18 mouse cellular contexts compared by ENCODE assay signal in the genomic region with DNA sequence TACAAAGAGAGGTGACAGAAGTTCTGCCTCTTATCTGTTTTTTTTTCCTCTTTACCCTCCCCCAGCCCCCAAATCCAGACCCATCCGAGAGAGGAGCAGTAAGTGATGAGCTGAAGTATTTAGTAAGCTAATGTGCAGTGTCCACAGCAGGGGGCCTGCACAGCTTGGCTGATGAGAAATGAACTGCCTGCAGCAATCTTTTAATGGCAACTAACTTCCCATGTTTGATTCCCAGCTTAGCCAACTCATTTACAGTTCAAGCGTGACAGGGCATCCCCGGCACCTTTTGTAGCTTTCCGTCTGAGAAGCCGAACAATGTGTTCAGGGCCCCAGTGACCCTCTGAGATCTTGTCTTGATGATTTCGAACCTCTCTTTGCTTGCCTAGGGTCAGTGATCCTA.
DNase-seq lines count a peak whose midpoint lies in the region; ATAC-seq and TF ChIP-seq lines count a peak whose summit lies in the region.
"Had no signal": no experiment of that assay in that cellular context is flagged by ENCODE, and none has a peak within 500 bp of the region (broad histone marks: within the 10 kb centered on the region; RNA-seq: fewer than 3 reads in every experiment).

No protein-coding gene starts in this region.

- H3K4me1 ChIP-seq in hindbrain, embryonic 11.5 days (replicated peaks; ENCODE audit: control insufficient read depth, insufficient read depth, low read length) = no peaks in the 10 kb centered on the region
- H3K4me1 ChIP-seq in hindbrain, embryonic 12.5 days = peaks cover 20% of the 10 kb centered on the region
- H3K4me1 ChIP-seq in embryonic facial prominence, embryonic 10.5 days = peaks cover 10% of the 10 kb centered on the region
- H3K4me1 ChIP-seq in midbrain, postnatal 0 days (ENCODE audit: insufficient read depth, low read length) = peaks cover 4% of the 10 kb centered on the region; the same call in 1 of the 2 replicates
- H3K4me1 ChIP-seq: megakaryocyte, embryonic 14.5 days had no signal

- no peak overlapping the region for H3K9ac ChIP-seq in hindbrain, embryonic 11.5 days (ENCODE audit: low read depth, low read length)
- no peak overlapping the region for H3K9ac ChIP-seq in hindbrain, embryonic 12.5 days
- no peak overlapping the region for H3K9ac ChIP-seq in midbrain, postnatal 0 days (replicated peaks; ENCODE audit: low read length, poor library complexity, severe bottlenecking)
- H3K9ac ChIP-seq: embryonic facial prominence, embryonic 15.5 days; heart, embryonic 13.5 days; neural tube, embryonic 12.5 days had no signal

- no peaks in the 10 kb centered on the region for H3K27me3 ChIP-seq in hindbrain, embryonic 11.5 days (ENCODE audit: control insufficient read depth, insufficient read depth, low read length)
- H3K27me3 ChIP-seq in hindbrain, embryonic 12.5 days = no peaks in the 10 kb centered on the region
- no peaks in the 10 kb centered on the region for H3K27me3 ChIP-seq in embryonic facial prominence, embryonic 10.5 days (replicated peaks; ENCODE audit: low read depth, poor library complexity, severe bottlenecking)
- H3K27me3 ChIP-seq in midbrain, postnatal 0 days (ENCODE audit: insufficient read depth, low read length) = no peaks in the 10 kb centered on the region
- H3K27me3 ChIP-seq: embryonic facial prominence, embryonic 15.5 days; heart, embryonic 13.5 days; megakaryocyte, embryonic 14.5 days; neural tube, embryonic 12.5 days had no signal

- no peaks in the 10 kb centered on the region for H3K9me3 ChIP-seq in hindbrain, embryonic 11.5 days (ENCODE audit: control insufficient read depth, low read length)
- no peaks in the 10 kb centered on the region for H3K9me3 ChIP-seq in hindbrain, embryonic 12.5 days (replicated peaks)
- H3K9me3 ChIP-seq in embryonic facial prominence, embryonic 10.5 days = no peaks in the 10 kb centered on the region
- H3K9me3 ChIP-seq in midbrain, postnatal 0 days (ENCODE audit: low read length) = no peaks in the 10 kb centered on the region
- H3K9me3 ChIP-seq: embryonic facial prominence, embryonic 15.5 days; G1E; heart, embryonic 13.5 days; megakaryocyte, embryonic 14.5 days; neural tube, embryonic 12.5 days had no signal

- no peak for TF ChIP-seq CTCF in brain, embryonic 14.5 days (IDR thresholded peaks at IDR 0.05; ENCODE audit: borderline replicate concordance, extremely low read depth, insufficient read depth, insufficient read length)
- 0 out of 2 replicates have a peak, but pooled peaks have one; percentile 6 for TF ChIP-seq CTCF in midbrain, postnatal 0 days (IDR thresholded peaks at IDR 0.05)
- no peak for TF ChIP-seq CTCF in gastrocnemius, adult 2 months (IDR thresholded peaks at IDR 0.05)
- no peak for TF ChIP-seq CTCF in left cerebral cortex, adult 2 months (IDR thresholded peaks at IDR 0.05)

- H3K4me2 ChIP-seq in hindbrain, embryonic 11.5 days (replicated peaks; ENCODE audit: low read depth, low read length) = no peak overlapping the region
- H3K4me2 ChIP-seq in hindbrain, embryonic 12.5 days (replicated peaks) = no peak overlapping the region
- no peak overlapping the region for H3K4me2 ChIP-seq in midbrain, postnatal 0 days (ENCODE audit: low read depth, low read length, poor library complexity, severe bottlenecking)
- H3K4me2 ChIP-seq: embryonic facial prominence, embryonic 15.5 days; heart, embryonic 13.5 days; liver, embryonic 11.5 days; neural tube, embryonic 12.5 days had no signal

- H3K36me3 ChIP-seq in hindbrain, embryonic 11.5 days (ENCODE audit: control insufficient read depth, insufficient read depth, low read length) = no peaks in the 10 kb centered on the region
- H3K36me3 ChIP-seq in hindbrain, embryonic 12.5 days = no peaks in the 10 kb centered on the region
- no peaks in the 10 kb centered on the region for H3K36me3 ChIP-seq in embryonic facial prominence, embryonic 10.5 days (replicated peaks)
- H3K36me3 ChIP-seq in midbrain, postnatal 0 days (ENCODE audit: insufficient read depth, low read length) = no peaks in the 10 kb centered on the region
- H3K36me3 ChIP-seq: embryonic facial prominence, embryonic 15.5 days; G1E; heart, embryonic 13.5 days; neural tube, embryonic 12.5 days had no signal

- WGBS in hindbrain, embryonic 11.5 days = 17% methylated on average over 6 of the region's 6 CpGs
- 16% methylated on average over 6 of the region's 6 CpGs for WGBS in hindbrain, embryonic 12.5 days
- 16% methylated on average over 6 of the region's 6 CpGs for WGBS in embryonic facial prominence, embryonic 10.5 days
- 16% methylated on average over 6 of the region's 6 CpGs for WGBS in midbrain, postnatal 0 days

- DNase-seq in hindbrain, embryonic 11.5 days (ENCODE audit: low spot score) = peak; percentile 51
- DNase-seq in brain, embryonic 14.5 days (ENCODE audit: low read depth) = peak; percentile 82
- DNase-seq in embryonic facial prominence, embryonic 10.5 days (ENCODE audit: low spot score) = peak; percentile 24
- peak; percentile 49 for DNase-seq in midbrain, postnatal 0 days (ENCODE audit: low spot score)
- DNase-seq in gastrocnemius, adult 2 months = no peak
- DNase-seq in left cerebral cortex, adult 2 months (ENCODE audit: extremely low spot score in 1 of 2, low spot score in 2 of 2) = no peak
- DNase-seq: adrenal gland, postnatal 10 days; gastrocnemius, postnatal 36 days; kidney, adult 18-20 months; kidney, postnatal 14 days; layer of hippocampus, adult 9-11 months had no signal

- H3K27ac ChIP-seq in hindbrain, embryonic 11.5 days (ENCODE audit: low read depth, low read length) = no peak overlapping the region
- no peak overlapping the region for H3K27ac ChIP-seq in hindbrain, embryonic 12.5 days
- H3K27ac ChIP-seq in embryonic facial prominence, embryonic 10.5 days (replicated peaks) = no peak overlapping the region
- no peak overlapping the region for H3K27ac ChIP-seq in midbrain, postnatal 0 days (ENCODE audit: low read depth, low read length)
- H3K27ac ChIP-seq in gastrocnemius, adult 2 months = no peak overlapping the region
- H3K27ac ChIP-seq in left cerebral cortex, adult 2 months = no peak overlapping the region
- H3K27ac ChIP-seq: embryonic facial prominence, embryonic 15.5 days; heart, embryonic 13.5 days; neural tube, embryonic 12.5 days had no signal

- ATAC-seq in hindbrain, embryonic 11.5 days (ENCODE audit: low FRiP score) = peak; percentile 59; the same call in 1 of the 2 replicates
- ATAC-seq in hindbrain, embryonic 12.5 days (ENCODE audit: low FRiP score) = no peak
- ATAC-seq in midbrain, postnatal 0 days (ENCODE audit: low FRiP score) = no peak

- intact Hi-C loops in gastrocnemius, adult 2 months (cut with DNase I) = no loop called here
- intact Hi-C loops in left cerebral cortex, adult 2 months (cut with DNase I) = no loop called here

- H3K4me3 ChIP-seq in hindbrain, embryonic 11.5 days (ENCODE audit: low read depth, low read length) = no peak overlapping the region
- no peak overlapping the region for H3K4me3 ChIP-seq in hindbrain, embryonic 12.5 days
- no peak overlapping the region for H3K4me3 ChIP-seq in embryonic facial prominence, embryonic 10.5 days
- no peak overlapping the region for H3K4me3 ChIP-seq in midbrain, postnatal 0 days (ENCODE audit: low read depth, low read length)
- no peak overlapping the region for H3K4me3 ChIP-seq in gastrocnemius, adult 2 months
- H3K4me3 ChIP-seq in left cerebral cortex, adult 2 months = no peak overlapping the region
- H3K4me3 ChIP-seq: embryonic facial prominence, embryonic 15.5 days; heart, embryonic 13.5 days; megakaryocyte, embryonic 14.5 days; neural tube, embryonic 12.5 days had no signal

- no peak for TF ChIP-seq POLR2A in brain, embryonic 14.5 days (IDR thresholded peaks at IDR 0.05; ENCODE audit: borderline replicate concordance, extremely low read depth, insufficient read depth, insufficient read length, poor library complexity, severe bottlenecking)

Comparison
In these comparisons a context has a peak if more than half of its experiments do, and no peak if none do; other contexts are left out.
1. DNase-seq: peak in hindbrain, embryonic 11.5 days (single experiment), brain, embryonic 14.5 days (single experiment), embryonic facial prominence, embryonic 10.5 days (single experiment) and midbrain, postnatal 0 days (single experiment); none in gastrocnemius, adult 2 months (single experiment) and left cerebral cortex, adult 2 months (0 of 2).